Mouse (Mus musculus) ovary, postnatal 10 days (tissue): ENCODE measurements around the gene Gm10337.
A peak's percentile ranks its signal among the peaks of the same experiment; 100 is the strongest.

ENCODE experiments used
- DNase-seq: peaks from one replicate; pipeline ENCODE4 v3.0.0; 2022; ENCODE audit warnings: low spot score

Gm10337 gene

GRCm38 (mm10) chr15:102517631-102517975 is 14.1 kb downstream of the Gm10337 start:
- no peak for DNase-seq

GRCm38 (mm10) chr15:102517976-102518858 is 14.7 kb downstream of the Gm10337 start, which contains the start of gene Tarbp2:
Gene Tarbp2, plus strand, starts transcription at chr15:102518192.
- peak; percentile 90 for DNase-seq

GRCm38 (mm10) chr15:102518859-102519201 is 15.3 kb downstream of the Gm10337 start:
- DNase-seq: no peak

GRCm38 (mm10) chr15:102519211-102520141 is 16.0 kb downstream of the Gm10337 start:
- no peak for DNase-seq

GRCm38 (mm10) chr15:102520416-102520815 is 16.9 kb downstream of the Gm10337 start:
- DNase-seq: no peak

GRCm38 (mm10) chr15:102521480-102521879 is 18.0 kb downstream of the Gm10337 start:
- no peak for DNase-seq

- no peak for DNase-seq
These were observed 21.5 kb downstream of the Gm10337 start, which contains the start of gene Npff for GRCm38 (mm10) chr15:102524892-102525485. Gene Npff, minus strand, starts transcription at chr15:102524942.

- DNase-seq: no peak
These were observed 22.8 kb downstream of the Gm10337 start for GRCm38 (mm10) chr15:102526111-102527002.

- DNase-seq: no peak
These were observed 24.4 kb downstream of the Gm10337 start for GRCm38 (mm10) chr15:102527936-102528335.

- DNase-seq: no peak
These were observed 24.9 kb downstream of the Gm10337 start for GRCm38 (mm10) chr15:102528396-102528795.

GRCm38 (mm10) chr15:102530566-102530965 is 27.0 kb downstream of the Gm10337 start:
- no peak for DNase-seq

GRCm38 (mm10) chr15:102531586-102531985 is 28.1 kb downstream of the Gm10337 start:
- DNase-seq: no peak

GRCm38 (mm10) chr15:102532106-102532900 is 28.8 kb downstream of the Gm10337 start:
- DNase-seq: no peak

GRCm38 (mm10) chr15:102533926-102534325 is 30.4 kb downstream of the Gm10337 start:
- no peak for DNase-seq

GRCm38 (mm10) chr15:102544801-102545200 is 41.3 kb downstream of the Gm10337 start:
- no peak for DNase-seq

GRCm38 (mm10) chr15:102546246-102546645 is 42.7 kb downstream of the Gm10337 start:
- DNase-seq: no peak

GRCm38 (mm10) chr15:102546677-102547427 is 43.3 kb downstream of the Gm10337 start:
- DNase-seq: no peak

- no peak for DNase-seq
These were observed 44.0 kb downstream of the Gm10337 start for GRCm38 (mm10) chr15:102547478-102547877.

GRCm38 (mm10) chr15:102552599-102552998 is 49.1 kb downstream of the Gm10337 start:
- no peak for DNase-seq
